Mouse (Mus musculus): ENCODE measurements around the gene Mterf4.

The Mterf4 gene

GRCm38 (mm10) chr1:93275561-93275960 is 30.2 kb downstream of the Mterf4 start:
- TF ChIP-seq NANOG (IDR thresholded peaks at IDR 0.05; ENCODE audit: borderline replicate concordance, low read length) (no peak; the same call in 1 of the 2 replicates), CTCF (conservative IDR thresholded peaks at IDR 0.05; ENCODE audit: low read length) (no peak), POU5F1 (IDR thresholded peaks at IDR 0.05; ENCODE audit: borderline replicate concordance, low read length) (no peak)
- Histone ChIP-seq H3K4me1 (replicated peaks; ENCODE audit: low read depth, low read length) (peaks cover 26% of the 10 kb centered on the region), H3K9me3 (ENCODE audit: low read length) (no peaks in the 10 kb centered on the region), H3K36me3 (ENCODE audit: insufficient read depth, low read length) (peaks cover 12% of the 10 kb centered on the region; the same call in 1 of the 2 replicates), H3K4me3 (replicated peaks; ENCODE audit: low read length) (no peak overlapping the region), H3K27me3 (ENCODE audit: insufficient read depth, low read length) (peaks cover under 1% of the 10 kb centered on the region; the same call in 1 of the 2 replicates)

GRCm38 (mm10) chr1:93272409-93272821 is 33.3 kb downstream of the Mterf4 start:
- Histone ChIP-seq H3K9me3 (ENCODE audit: low read length) (peaks cover 5% of the 10 kb centered on the region; the same call in 1 of the 2 replicates), H3K27me3 (ENCODE audit: insufficient read depth, low read length) (no peaks in the 10 kb centered on the region; the same call in 1 of the 2 replicates), H3K4me3 (replicated peaks; ENCODE audit: low read length) (no peak overlapping the region), H3K36me3 (ENCODE audit: insufficient read depth, low read length) (peaks cover 12% of the 10 kb centered on the region; the same call in 1 of the 2 replicates), H3K4me1 (replicated peaks; ENCODE audit: low read depth, low read length) (peaks cover 26% of the 10 kb centered on the region)
- TF ChIP-seq CTCF (conservative IDR thresholded peaks at IDR 0.05; ENCODE audit: low read length) (no peak), POU5F1 (IDR thresholded peaks at IDR 0.05; ENCODE audit: borderline replicate concordance, low read length) (no peak), NANOG (IDR thresholded peaks at IDR 0.05; ENCODE audit: borderline replicate concordance, low read length) (no peak)

GRCm38 (mm10) chr1:93271751-93272150 is 34.0 kb downstream of the Mterf4 start:
- Histone ChIP-seq H3K4me3 (replicated peaks; ENCODE audit: low read length) (no peak overlapping the region), H3K4me1 (replicated peaks; ENCODE audit: low read depth, low read length) (peaks cover 23% of the 10 kb centered on the region), H3K9me3 (ENCODE audit: low read length) (peaks cover 5% of the 10 kb centered on the region; the same call in 1 of the 2 replicates), H3K36me3 (ENCODE audit: insufficient read depth, low read length) (peaks cover 12% of the 10 kb centered on the region; the same call in 1 of the 2 replicates), H3K27me3 (ENCODE audit: insufficient read depth, low read length) (no peaks in the 10 kb centered on the region; the same call in 1 of the 2 replicates)
- no peak for TF ChIP-seq CTCF (conservative IDR thresholded peaks at IDR 0.05; ENCODE audit: low read length)
- no peak for TF ChIP-seq POU5F1 (IDR thresholded peaks at IDR 0.05; ENCODE audit: borderline replicate concordance, low read length)
- no peak for TF ChIP-seq NANOG (IDR thresholded peaks at IDR 0.05; ENCODE audit: borderline replicate concordance, low read length)

- Histone ChIP-seq H3K27me3 (ENCODE audit: insufficient read depth, low read length) (no peaks in the 10 kb centered on the region; the same call in 1 of the 2 replicates), H3K36me3 (ENCODE audit: insufficient read depth, low read length) (peaks cover 12% of the 10 kb centered on the region; the same call in 1 of the 2 replicates), H3K4me3 (replicated peaks; ENCODE audit: low read length) (no peak overlapping the region), H3K9me3 (ENCODE audit: low read length) (peaks cover 5% of the 10 kb centered on the region; the same call in 1 of the 2 replicates), H3K4me1 (replicated peaks; ENCODE audit: low read depth, low read length) (peaks cover 12% of the 10 kb centered on the region)
- TF ChIP-seq NANOG (IDR thresholded peaks at IDR 0.05; ENCODE audit: borderline replicate concordance, low read length) (no peak), POU5F1 (IDR thresholded peaks at IDR 0.05; ENCODE audit: borderline replicate concordance, low read length) (no peak), CTCF (conservative IDR thresholded peaks at IDR 0.05; ENCODE audit: low read length) (no peak)
These were observed 35.0 kb downstream of the Mterf4 start for GRCm38 (mm10) chr1:93270516-93271240.

- H3K4me3 ChIP-seq (replicated peaks; ENCODE audit: low read length): no peak overlapping the region
- TF ChIP-seq NANOG (IDR thresholded peaks at IDR 0.05; ENCODE audit: borderline replicate concordance, low read length) (no peak), CTCF (conservative IDR thresholded peaks at IDR 0.05; ENCODE audit: low read length) (no peak), POU5F1 (IDR thresholded peaks at IDR 0.05; ENCODE audit: borderline replicate concordance, low read length) (no peak)
- peaks cover 4% of the 10 kb centered on the region for H3K4me1 ChIP-seq (replicated peaks; ENCODE audit: low read depth, low read length)
- H3K27me3 ChIP-seq (ENCODE audit: insufficient read depth, low read length): no peaks in the 10 kb centered on the region; the same call in 1 of the 2 replicates
- H3K36me3 ChIP-seq (ENCODE audit: insufficient read depth, low read length): 0 out of 2 replicates have a peak, but pooled peaks cover 4% of the 10 kb centered on the region
- peaks cover 5% of the 10 kb centered on the region; the same call in 1 of the 2 replicates for H3K9me3 ChIP-seq (ENCODE audit: low read length)
These were observed 37.5 kb downstream of the Mterf4 start for GRCm38 (mm10) chr1:93268246-93268645.

- Histone ChIP-seq H3K9me3 (ENCODE audit: low read length) (peaks cover 5% of the 10 kb centered on the region; the same call in 1 of the 2 replicates), H3K4me3 (replicated peaks; ENCODE audit: low read length) (no peak overlapping the region), H3K27me3 (ENCODE audit: insufficient read depth, low read length) (no peaks in the 10 kb centered on the region; the same call in 1 of the 2 replicates), H3K4me1 (replicated peaks; ENCODE audit: low read depth, low read length) (peaks cover 2% of the 10 kb centered on the region), H3K36me3 (ENCODE audit: insufficient read depth, low read length) (0 out of 2 replicates have a peak, but pooled peaks cover 4% of the 10 kb centered on the region)
- TF ChIP-seq NANOG (IDR thresholded peaks at IDR 0.05; ENCODE audit: borderline replicate concordance, low read length): no peak
- TF ChIP-seq CTCF (conservative IDR thresholded peaks at IDR 0.05; ENCODE audit: low read length): no peak
- no peak for TF ChIP-seq POU5F1 (IDR thresholded peaks at IDR 0.05; ENCODE audit: borderline replicate concordance, low read length)
These were observed 38.5 kb downstream of the Mterf4 start for GRCm38 (mm10) chr1:93267207-93267606.

GRCm38 (mm10) chr1:93257560-93257959 is 48.2 kb downstream of the Mterf4 start:
- TF ChIP-seq NANOG (IDR thresholded peaks at IDR 0.05; ENCODE audit: borderline replicate concordance, low read length) (no peak), POU5F1 (IDR thresholded peaks at IDR 0.05; ENCODE audit: borderline replicate concordance, low read length) (no peak), CTCF (conservative IDR thresholded peaks at IDR 0.05; ENCODE audit: low read length) (no peak)
- Histone ChIP-seq H3K27me3 (ENCODE audit: insufficient read depth, low read length) (no peaks in the 10 kb centered on the region), H3K4me3 (replicated peaks; ENCODE audit: low read length) (no peak overlapping the region), H3K9me3 (ENCODE audit: low read length) (no peaks in the 10 kb centered on the region), H3K4me1 (replicated peaks; ENCODE audit: low read depth, low read length) (peaks cover 10% of the 10 kb centered on the region), H3K36me3 (ENCODE audit: insufficient read depth, low read length) (no peaks in the 10 kb centered on the region)

- Histone ChIP-seq H3K4me3 (replicated peaks; ENCODE audit: low read length) (no peak overlapping the region), H3K4me1 (replicated peaks; ENCODE audit: low read depth, low read length) (peaks cover 20% of the 10 kb centered on the region), H3K27me3 (ENCODE audit: insufficient read depth, low read length) (no peaks in the 10 kb centered on the region), H3K9me3 (ENCODE audit: low read length) (no peaks in the 10 kb centered on the region), H3K36me3 (ENCODE audit: insufficient read depth, low read length) (no peaks in the 10 kb centered on the region)
- no peak for TF ChIP-seq NANOG (IDR thresholded peaks at IDR 0.05; ENCODE audit: borderline replicate concordance, low read length)
- TF ChIP-seq POU5F1 (IDR thresholded peaks at IDR 0.05; ENCODE audit: borderline replicate concordance, low read length): no peak
- no peak for TF ChIP-seq CTCF (conservative IDR thresholded peaks at IDR 0.05; ENCODE audit: low read length)
These were observed 50.0 kb downstream of the Mterf4 start for GRCm38 (mm10) chr1:93255761-93256160.
